Mouse (Mus musculus): Measurements from ENCODE around the gene Rps6kb1. TPM values are rescaled to one million over a fixed set of nuclear protein-coding genes. Genes with fewer than 3 reads are reported as not detected.
"Not testable (repeated sequence)": the region's sequence is repeated elsewhere in the genome, so short reads cannot be mapped to it uniquely, and the experiment has no call there.

Gene Rps6kb1
- polyA plus RNA-seq, 1 experiment from 2014 or later, result 55.9 TPM

DNA sequence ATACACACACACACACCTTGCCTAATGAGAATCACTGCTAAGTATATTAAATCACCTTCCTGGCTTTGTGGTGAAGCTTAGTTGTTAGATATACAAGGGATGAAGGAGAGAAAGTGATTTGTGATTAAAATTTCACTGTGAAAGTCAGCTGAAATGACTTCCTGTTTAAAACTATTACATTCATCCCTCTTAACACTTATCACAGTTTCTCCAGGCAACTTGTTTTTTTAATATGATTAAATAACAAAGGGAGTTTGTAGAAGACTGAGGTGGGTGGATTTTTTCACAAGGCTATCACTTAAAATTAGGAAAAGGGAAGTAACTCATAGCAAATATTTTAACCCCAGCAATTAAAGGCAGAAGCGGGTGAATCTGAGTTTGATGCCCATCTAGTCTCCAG is 47.2 kb downstream of the Rps6kb1 start:
- H3K36me3 ChIP-seq, result peaks cover 18% of the 10 kb centered on the region
- no peak overlapping the region for H3K27ac ChIP-seq (replicated peaks)
- ATAC-seq (ENCODE audit: low FRiP score), result no peak
- H3K9ac ChIP-seq (replicated peaks), result no peak overlapping the region
- no peaks in the 10 kb centered on the region for H3K9me3 ChIP-seq (replicated peaks)
- H3K4me3 ChIP-seq (replicated peaks), result no peak overlapping the region
- no peaks in the 10 kb centered on the region for H3K27me3 ChIP-seq (replicated peaks)
- no peak overlapping the region for H3K4me2 ChIP-seq
- H3K4me1 ChIP-seq, result no peaks in the 10 kb centered on the region
- WGBS, result 97% methylated on average over 1 of the region's 1 CpGs

DNA sequence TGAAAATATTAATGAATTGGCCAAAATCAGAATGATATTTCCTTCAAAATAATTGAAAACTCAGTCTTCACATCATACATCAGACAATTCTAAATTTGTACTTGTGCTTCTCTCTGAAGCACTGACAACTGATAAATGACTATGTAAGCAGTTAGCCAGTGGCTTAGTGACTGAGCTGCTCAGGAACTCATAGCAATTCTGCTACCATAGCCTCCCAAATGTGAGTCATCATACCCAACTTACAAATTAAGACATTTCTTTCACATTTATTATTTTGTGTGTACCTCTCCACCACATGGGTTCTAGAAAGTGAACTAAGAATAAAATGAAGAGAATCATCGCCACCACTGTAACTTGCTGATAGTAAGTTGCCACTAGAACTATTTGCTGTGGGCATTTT is 53.8 kb downstream of the Rps6kb1 start:
- H3K9me3 ChIP-seq (replicated peaks), result no peaks in the 10 kb centered on the region
- H3K4me1 ChIP-seq, result peaks cover 5% of the 10 kb centered on the region
- H3K27me3 ChIP-seq (replicated peaks), result no peaks in the 10 kb centered on the region
- WGBS, result 100% methylated on average over 1 of the region's 1 CpGs
- no peak overlapping the region for H3K4me2 ChIP-seq
- H3K36me3 ChIP-seq, result peaks cover 14% of the 10 kb centered on the region
- H3K9ac ChIP-seq (replicated peaks), result no peak overlapping the region
- H3K27ac ChIP-seq (replicated peaks), result no peak overlapping the region
- H3K4me3 ChIP-seq (replicated peaks), result no peak overlapping the region
- no peak for ATAC-seq (ENCODE audit: low FRiP score)

GRCm38 (mm10) chr11:86484910-86485510 is 59.6 kb downstream of the Rps6kb1 start:
- Histone ChIP-seq H3K4me1 (peaks cover 9% of the 10 kb centered on the region), H3K36me3 (peaks cover 7% of the 10 kb centered on the region), H3K27me3 (replicated peaks) (no peaks in the 10 kb centered on the region), H3K9me3 (replicated peaks) (no peaks in the 10 kb centered on the region), H3K9ac (replicated peaks) (peak overlapping the region; percentile 60), H3K27ac (replicated peaks) (peak overlapping the region; percentile 83), H3K4me3 (replicated peaks) (peak overlapping the region; percentile 62), H3K4me2 (peak overlapping the region; percentile 68)
- peak; percentile 75 for ATAC-seq (ENCODE audit: low FRiP score)
- under 1% methylated on average over 25 of the region's 25 CpGs for WGBS

DNA sequence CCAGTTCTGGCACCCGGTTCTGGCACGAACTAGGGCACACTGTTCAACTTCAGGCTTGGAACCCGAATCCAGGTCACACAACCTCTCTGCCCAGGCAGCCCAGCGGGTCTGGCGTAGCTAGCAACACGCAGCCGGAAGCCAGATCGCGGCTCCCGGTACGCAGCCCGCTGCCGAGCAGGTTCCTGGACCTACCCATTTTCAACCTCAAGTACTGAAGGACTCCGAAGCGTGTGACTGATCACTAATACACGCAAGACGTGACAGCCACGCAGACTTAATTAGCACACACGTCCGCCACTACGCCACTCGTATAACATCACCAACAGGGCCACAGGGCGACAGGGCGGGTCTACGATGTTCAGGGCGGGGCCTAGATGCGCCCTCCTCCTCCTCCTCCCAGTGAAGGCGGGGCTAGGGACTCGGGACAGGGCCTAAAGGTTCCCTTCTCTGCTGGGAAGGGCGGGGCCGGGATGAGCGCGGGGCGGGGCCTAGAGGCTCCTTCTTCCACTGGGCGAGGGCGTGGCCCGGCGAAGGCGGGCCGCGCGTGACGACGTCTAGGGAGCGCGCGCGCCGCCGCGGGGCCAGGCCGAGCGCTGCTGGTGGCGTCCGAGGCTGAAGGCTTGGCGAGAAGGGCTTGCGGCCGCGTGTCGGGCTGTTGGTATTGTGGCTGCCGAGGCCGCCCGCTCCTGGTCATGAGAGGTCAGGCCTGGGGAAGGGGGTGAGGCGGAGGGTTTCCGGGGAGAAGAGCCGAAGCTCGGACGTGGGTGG is 60.3 kb downstream of the Rps6kb1 start, which contains the start of gene Rnft1:
Gene Rnft1, plus strand, starts transcription at position 557 of the 768 bp plus-strand sequence.
- H3K9me3 ChIP-seq (replicated peaks), result no peaks in the 10 kb centered on the region
- H3K27ac ChIP-seq (replicated peaks), result peak within 1 kb of the TSS; percentile 83
- WGBS, result under 1% methylated on average over 62 of the region's 68 CpGs
- peak within 1 kb of the TSS; percentile 62 for H3K4me3 ChIP-seq (replicated peaks)
- H3K9ac ChIP-seq (replicated peaks), result peak within 1 kb of the TSS; percentile 60
- no peaks in the 10 kb centered on the region for H3K27me3 ChIP-seq (replicated peaks)
- H3K4me2 ChIP-seq, result peak within 1 kb of the TSS; percentile 68
- peak; percentile 98 for ATAC-seq (ENCODE audit: low FRiP score)
- H3K4me1 ChIP-seq, result peaks cover 9% of the 10 kb centered on the region
- no peaks in the 10 kb centered on the region for H3K36me3 ChIP-seq

GRCm38 (mm10) chr11:86473576-86473975 is 71.0 kb downstream of the Rps6kb1 start:
- Histone ChIP-seq H3K27me3 (replicated peaks) (no peaks in the 10 kb centered on the region), H3K4me1 (peaks cover 12% of the 10 kb centered on the region), H3K27ac (replicated peaks) (no peak overlapping the region), H3K4me3 (replicated peaks) (no peak overlapping the region), H3K9ac (replicated peaks) (no peak overlapping the region), H3K36me3 (no peaks in the 10 kb centered on the region), H3K4me2 (peak overlapping the region; percentile 43), H3K9me3 (replicated peaks) (no peaks in the 10 kb centered on the region)
- 53% methylated on average over 3 of the region's 3 CpGs for WGBS
- ATAC-seq (ENCODE audit: low FRiP score), result no peak

- ATAC-seq (ENCODE audit: low FRiP score), result no peak
- Histone ChIP-seq H3K9ac (replicated peaks) (peak overlapping the region; percentile 28), H3K4me3 (replicated peaks) (0 out of 2 replicates have a peak overlapping the region, but pooled peaks have one; percentile 4)
Observed at GRCm38 (mm10) chr11:86472771-86473171, 71.8 kb downstream of the Rps6kb1 start.

DNA sequence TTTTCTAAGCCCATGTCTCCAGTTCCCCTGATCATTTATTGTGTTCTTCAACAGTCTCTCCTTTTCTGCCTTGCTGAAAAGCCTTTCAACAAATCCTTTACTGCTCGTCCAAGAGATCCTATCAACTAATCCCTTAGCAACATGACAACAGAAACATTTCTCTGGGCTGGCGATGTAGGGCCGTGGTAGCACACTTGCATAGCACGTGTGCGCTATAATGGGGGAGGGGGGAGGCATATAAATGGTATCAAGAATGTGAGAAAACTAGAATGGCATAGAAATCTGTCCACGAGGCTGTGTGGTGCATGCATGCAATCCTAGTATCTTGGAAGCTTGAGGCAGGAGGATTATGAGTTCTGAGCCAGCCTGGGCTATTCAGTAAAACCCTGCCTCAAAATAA is 72.8 kb downstream of the Rps6kb1 start:
- Histone ChIP-seq H3K27ac (replicated peaks) (no peak overlapping the region), H3K9me3 (replicated peaks) (no peaks in the 10 kb centered on the region), H3K4me1 (peaks cover 12% of the 10 kb centered on the region), H3K9ac (replicated peaks) (no peak overlapping the region), H3K4me3 (replicated peaks) (no peak overlapping the region), H3K4me2 (no peak overlapping the region), H3K27me3 (replicated peaks) (no peaks in the 10 kb centered on the region), H3K36me3 (no peaks in the 10 kb centered on the region)
- 57% methylated on average over 6 of the region's 6 CpGs for WGBS
- no peak for ATAC-seq (ENCODE audit: low FRiP score)

More at GRCm38 (mm10) chr11:86472771-86473171, 71.8 kb downstream of the Rps6kb1 start:
- Histone ChIP-seq H3K9me3 (replicated peaks) (no peaks in the 10 kb centered on the region), H3K36me3 (no peaks in the 10 kb centered on the region), H3K4me1 (peaks cover 12% of the 10 kb centered on the region), H3K4me2 (peak overlapping the region; percentile 43), H3K27me3 (replicated peaks) (no peaks in the 10 kb centered on the region), H3K27ac (replicated peaks) (peak overlapping the region; percentile 64)
- 29% methylated on average over 7 of the region's 7 CpGs for WGBS

- no peaks in the 10 kb centered on the region for H3K9me3 ChIP-seq (replicated peaks)
- H3K4me2 ChIP-seq, result no peak overlapping the region
- H3K27ac ChIP-seq (replicated peaks), result no peak overlapping the region
- WGBS, result 77% methylated on average over 4 of the region's 4 CpGs
- no peaks in the 10 kb centered on the region for H3K36me3 ChIP-seq
- no peak overlapping the region for H3K4me3 ChIP-seq (replicated peaks)
- peaks cover 12% of the 10 kb centered on the region for H3K4me1 ChIP-seq
- no peak for ATAC-seq (ENCODE audit: low FRiP score)
- no peaks in the 10 kb centered on the region for H3K27me3 ChIP-seq (replicated peaks)
- H3K9ac ChIP-seq (replicated peaks), result no peak overlapping the region
Observed at GRCm38 (mm10) chr11:86468971-86469370, 75.6 kb downstream of the Rps6kb1 start.

DNA sequence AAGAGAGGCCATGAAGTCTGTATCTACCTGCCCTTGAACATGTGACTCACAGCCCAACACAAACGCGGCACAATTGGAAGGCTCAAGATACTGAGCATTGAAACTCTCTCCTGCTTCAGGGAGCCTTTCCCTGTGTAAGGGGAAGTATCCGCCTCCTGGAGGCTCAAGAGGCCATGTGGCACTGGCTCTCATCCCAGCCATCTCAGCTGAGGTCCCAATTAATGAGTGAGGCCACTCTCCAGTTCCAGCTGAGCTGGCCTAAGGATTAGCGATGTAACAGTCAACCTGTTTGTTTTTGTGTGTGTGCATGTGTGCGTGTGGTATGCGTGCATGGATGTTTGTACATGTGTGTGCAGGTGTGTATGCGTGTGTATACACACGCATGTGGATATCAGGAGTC is 76.3 kb downstream of the Rps6kb1 start:
- 87% methylated on average over 8 of the region's 8 CpGs for WGBS
- no peaks in the 10 kb centered on the region for H3K9me3 ChIP-seq (replicated peaks)
- H3K9ac ChIP-seq (replicated peaks), result no peak overlapping the region
- H3K4me1 ChIP-seq, result peaks cover 9% of the 10 kb centered on the region
- no peak overlapping the region for H3K27ac ChIP-seq (replicated peaks)
- H3K27me3 ChIP-seq (replicated peaks), result no peaks in the 10 kb centered on the region
- no peaks in the 10 kb centered on the region for H3K36me3 ChIP-seq
- H3K4me3 ChIP-seq (replicated peaks), result no peak overlapping the region
- no peak overlapping the region for H3K4me2 ChIP-seq
- no peak for ATAC-seq (ENCODE audit: low FRiP score)

- ATAC-seq (ENCODE audit: low FRiP score), result not testable (repeated sequence)
- WGBS, result 18% methylated on average over 8 of the region's 8 CpGs
Observed at GRCm38 (mm10) chr11:86464275-86464674, 80.3 kb downstream of the Rps6kb1 start.

DNA sequence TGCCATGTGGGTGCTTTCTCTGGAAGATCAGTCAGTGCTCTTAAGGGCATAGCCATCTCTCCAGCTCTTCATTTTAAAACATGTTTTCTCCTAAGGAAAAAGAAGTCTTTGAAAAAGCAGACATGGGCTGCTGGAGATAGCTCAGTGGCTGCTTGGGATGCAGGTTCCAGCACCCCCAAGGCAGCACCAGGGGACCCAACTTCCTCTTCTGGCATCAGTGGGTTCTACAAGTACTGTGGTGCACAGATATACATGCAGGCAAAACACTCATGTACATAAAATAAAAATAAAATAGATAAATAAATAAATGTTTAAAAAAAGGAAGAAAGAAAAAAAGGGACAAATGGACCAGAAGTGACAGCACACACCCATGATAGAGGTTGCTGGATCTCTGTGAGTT is 82.0 kb downstream of the Rps6kb1 start:
- no peak for ATAC-seq (ENCODE audit: low FRiP score)
- H3K9me3 ChIP-seq (replicated peaks), result no peaks in the 10 kb centered on the region
- H3K9ac ChIP-seq (replicated peaks), result no peak overlapping the region
- no peak overlapping the region for H3K4me3 ChIP-seq (replicated peaks)
- H3K4me2 ChIP-seq, result no peak overlapping the region
- H3K27me3 ChIP-seq (replicated peaks), result no peaks in the 10 kb centered on the region
- no peaks in the 10 kb centered on the region for H3K36me3 ChIP-seq
- H3K27ac ChIP-seq (replicated peaks), result no peak overlapping the region
- H3K4me1 ChIP-seq, result no peaks in the 10 kb centered on the region

More at GRCm38 (mm10) chr11:86464275-86464674, 80.3 kb downstream of the Rps6kb1 start:
- not testable (repeated sequence) for H3K4me3 ChIP-seq (replicated peaks); H3K36me3 ChIP-seq; H3K4me2 ChIP-seq; H3K27me3 ChIP-seq (replicated peaks); H3K9ac ChIP-seq (replicated peaks); H3K9me3 ChIP-seq (replicated peaks); H3K4me1 ChIP-seq; H3K27ac ChIP-seq (replicated peaks)

DNA sequence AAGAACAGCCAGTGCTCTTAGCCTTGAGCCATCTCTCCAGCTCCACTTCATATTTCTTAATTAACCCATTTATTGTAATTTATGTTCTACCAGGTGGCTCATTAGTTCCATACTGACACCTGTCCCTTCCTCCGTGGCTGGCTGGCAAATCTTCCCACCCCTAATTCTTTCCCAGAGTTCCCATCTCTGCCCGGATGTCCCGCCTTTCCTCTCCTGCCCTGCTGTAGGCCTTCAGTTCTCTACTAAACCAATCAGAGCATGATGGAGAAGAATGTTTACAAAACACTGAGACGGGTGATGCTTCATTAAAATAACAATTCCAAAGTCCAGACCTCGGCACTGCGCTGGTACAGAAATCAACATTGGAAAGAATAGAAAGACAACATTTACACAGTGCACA is 85.7 kb downstream of the Rps6kb1 start:
- H3K36me3 ChIP-seq, result no peaks in the 10 kb centered on the region
- WGBS, result 94% methylated on average over 6 of the region's 6 CpGs

More for the DNA sequence above, 85.7 kb downstream of the Rps6kb1 start:
- no peak for ATAC-seq (ENCODE audit: low FRiP score)
- no peak overlapping the region for H3K4me2 ChIP-seq
- H3K27me3 ChIP-seq (replicated peaks), result no peaks in the 10 kb centered on the region
- no peak overlapping the region for H3K27ac ChIP-seq (replicated peaks)
- no peak overlapping the region for H3K9ac ChIP-seq (replicated peaks)
- no peak overlapping the region for H3K4me3 ChIP-seq (replicated peaks)
- no peaks in the 10 kb centered on the region for H3K4me1 ChIP-seq
- no peaks in the 10 kb centered on the region for H3K9me3 ChIP-seq (replicated peaks)

Measured in neural tube, embryonic 15.5 days (tissue).